Mouse (Mus musculus) midbrain, embryonic 10.5 days (tissue): ENCODE measurements at regions not wholly inside any gene's neighbourhood (a gene's known extent, or its start where the extent isn't known, plus 50 kb on each side); places are given as distances from the start of the nearest gene placed in this dataset.
"Not testable (repeated sequence)": the region's sequence is repeated elsewhere in the genome, so short reads cannot be mapped to it uniquely, and the experiment has no call there.

Source experiments
- DNase-seq: peaks from one replicate; pipeline ENCODE4 v3.0.0-alpha.2; 2017; ENCODE audit warnings: low spot score
- H3K27ac ChIP-seq: fragments of 300-500 bp; sonication (generic); replicated peaks from 2 replicates; pipeline ENCODE4 v1.5.1; 2016; ENCODE audit warnings: mild to moderate bottlenecking
- H3K27me3 ChIP-seq: fragments of 300-500 bp; sonication (generic); 2 replicates; pipeline ENCODE4 v1.6.1; 2016; ENCODE audit warnings: low read depth, mild to moderate bottlenecking; ENCODE audit not compliant: poor library complexity, severe bottlenecking
- H3K36me3 ChIP-seq: fragments of 300-500 bp; sonication (generic); 2 replicates; pipeline ENCODE4 v1.6.1; 2016; ENCODE audit warnings: mild to moderate bottlenecking, moderate library complexity
- H3K4me1 ChIP-seq: fragments of 300-500 bp; sonication (generic); 2 replicates; pipeline ENCODE4 v1.6.1; 2016
- H3K4me3 ChIP-seq: fragments of 300-500 bp; sonication (generic); 2 replicates; pipeline ENCODE4 v1.5.1; 2016; ENCODE audit warnings: mild to moderate bottlenecking, moderate library complexity
- H3K9me3 ChIP-seq: fragments of 300-500 bp; sonication (generic); replicated peaks from 2 replicates; pipeline ENCODE4 v1.6.1; 2016; ENCODE audit warnings: mild to moderate bottlenecking
- WGBS: fragments of 180-500 bp; shearing (Covaris S2); methylation state at CpG from one replicate; pipeline ENCODE4 v1.1.7; 2016; 5-methylcytosine and 5-hydroxymethylcytosine counted together

- Histone ChIP-seq H3K4me3 (no peak overlapping the region), H3K27ac (no peak overlapping the region), H3K36me3 (no peaks in the 10 kb centered on the region), H3K4me1 (peaks cover 4% of the 10 kb centered on the region; the same call in 1 of the 2 replicates), H3K9me3 (no peaks in the 10 kb centered on the region), H3K27me3 (no peaks in the 10 kb centered on the region)
- WGBS: 90% methylated on average over 7 of the region's 7 CpGs
- DNase-seq: no peak
These were observed 53.2 kb upstream of the Dazl start for GRCm38 (mm10) chr17:50346451-50347192.

GRCm38 (mm10) chr17:50353818-50354217, 60.4 kb upstream of the Dazl start:
- not testable (repeated sequence) for DNase-seq, H3K27me3 ChIP-seq, H3K9me3 ChIP-seq, H3K4me1 ChIP-seq, H3K27ac ChIP-seq, H3K4me3 ChIP-seq, H3K36me3 ChIP-seq
- 65% methylated on average over 2 of the region's 2 CpGs for WGBS

GRCm38 (mm10) chr17:50354357-50354756, 60.9 kb upstream of the Dazl start:
- DNase-seq: no peak
- Histone ChIP-seq H3K27me3 (no peaks in the 10 kb centered on the region), H3K36me3 (no peaks in the 10 kb centered on the region), H3K4me1 (no peaks in the 10 kb centered on the region), H3K9me3 (no peaks in the 10 kb centered on the region; the same call in 1 of the 2 replicates), H3K4me3 (no peak overlapping the region), H3K27ac (no peak overlapping the region)
- 90% methylated on average over 6 of the region's 6 CpGs for WGBS

GRCm38 (mm10) chr17:50361657-50362233, 68.3 kb upstream of the Dazl start:
- Histone ChIP-seq H3K4me3 (no peak overlapping the region), H3K27me3 (no peaks in the 10 kb centered on the region), H3K36me3 (no peaks in the 10 kb centered on the region), H3K9me3 (no peaks in the 10 kb centered on the region), H3K4me1 (no peaks in the 10 kb centered on the region), H3K27ac (no peak overlapping the region)
- 80% methylated on average over 9 of the region's 9 CpGs for WGBS
- DNase-seq: no peak

- no peak for DNase-seq
- Histone ChIP-seq H3K27ac (no peak overlapping the region), H3K27me3 (no peaks in the 10 kb centered on the region), H3K9me3 (no peaks in the 10 kb centered on the region), H3K4me1 (no peaks in the 10 kb centered on the region), H3K4me3 (no peak overlapping the region), H3K36me3 (no peaks in the 10 kb centered on the region)
- 94% methylated on average over 7 of the region's 7 CpGs for WGBS
These were observed 72.0 kb upstream of the Dazl start for GRCm38 (mm10) chr17:50365396-50365795.

GRCm38 (mm10) chr17:50366181-50366580, 72.7 kb upstream of the Dazl start:
- DNase-seq: no peak
- Histone ChIP-seq H3K4me3 (no peak overlapping the region), H3K9me3 (no peaks in the 10 kb centered on the region), H3K27ac (no peak overlapping the region), H3K4me1 (no peaks in the 10 kb centered on the region), H3K27me3 (no peaks in the 10 kb centered on the region), H3K36me3 (no peaks in the 10 kb centered on the region)
- 74% methylated on average over 5 of the region's 5 CpGs for WGBS

- H3K27ac ChIP-seq: no peak overlapping the region
- no peaks in the 10 kb centered on the region for H3K36me3 ChIP-seq
- DNase-seq: no peak
- H3K27me3 ChIP-seq: no peaks in the 10 kb centered on the region
- H3K9me3 ChIP-seq: no peaks in the 10 kb centered on the region
- no peaks in the 10 kb centered on the region for H3K4me1 ChIP-seq
- 92% methylated on average over 6 of the region's 6 CpGs for WGBS
- no peak overlapping the region for H3K4me3 ChIP-seq
These were observed 75.9 kb upstream of the Dazl start for GRCm38 (mm10) chr17:50369216-50369875.

GRCm38 (mm10) chr17:50370484-50370883, 77.0 kb upstream of the Dazl start:
- 98% methylated on average over 1 of the region's 1 CpGs for WGBS

GRCm38 (mm10) chr17:50373496-50374141, 80.2 kb upstream of the Dazl start:
- no peak for DNase-seq
- Histone ChIP-seq H3K4me1 (no peaks in the 10 kb centered on the region), H3K4me3 (no peak overlapping the region), H3K27ac (no peak overlapping the region), H3K27me3 (no peaks in the 10 kb centered on the region), H3K36me3 (no peaks in the 10 kb centered on the region), H3K9me3 (no peaks in the 10 kb centered on the region)
- 86% methylated on average over 5 of the region's 5 CpGs for WGBS

More at GRCm38 (mm10) chr17:50370484-50370883, 77.0 kb upstream of the Dazl start:
- no peak overlapping the region for H3K27ac ChIP-seq
- no peaks in the 10 kb centered on the region for H3K27me3 ChIP-seq
- H3K4me3 ChIP-seq: no peak overlapping the region
- H3K36me3 ChIP-seq: no peaks in the 10 kb centered on the region
- DNase-seq: no peak
- H3K9me3 ChIP-seq: no peaks in the 10 kb centered on the region
- no peaks in the 10 kb centered on the region for H3K4me1 ChIP-seq

- no peaks in the 10 kb centered on the region for H3K36me3 ChIP-seq
- H3K27ac ChIP-seq: no peak overlapping the region
- no peaks in the 10 kb centered on the region for H3K4me1 ChIP-seq
- no peak overlapping the region for H3K4me3 ChIP-seq
- 87% methylated on average over 3 of the region's 3 CpGs for WGBS
- no peaks in the 10 kb centered on the region for H3K9me3 ChIP-seq
- H3K27me3 ChIP-seq: no peaks in the 10 kb centered on the region
- no peak for DNase-seq
These were observed 82.0 kb upstream of the Dazl start for GRCm38 (mm10) chr17:50375465-50375864.

- Histone ChIP-seq H3K36me3 (no peaks in the 10 kb centered on the region), H3K27me3 (no peaks in the 10 kb centered on the region), H3K9me3 (no peaks in the 10 kb centered on the region), H3K4me1 (no peaks in the 10 kb centered on the region), H3K27ac (no peak overlapping the region), H3K4me3 (no peak overlapping the region)
- DNase-seq: no peak
- WGBS: 97% methylated on average over 8 of the region's 8 CpGs
These were observed 83.3 kb upstream of the Dazl start for GRCm38 (mm10) chr17:50376708-50377107.

GRCm38 (mm10) chr17:50378141-50378727, 84.8 kb upstream of the Dazl start:
- DNase-seq: no peak
- no peaks in the 10 kb centered on the region for H3K36me3 ChIP-seq
- no peak overlapping the region for H3K4me3 ChIP-seq
- 92% methylated on average over 3 of the region's 3 CpGs for WGBS
- H3K27ac ChIP-seq: no peak overlapping the region
- H3K9me3 ChIP-seq: no peaks in the 10 kb centered on the region
- H3K4me1 ChIP-seq: no peaks in the 10 kb centered on the region
- no peaks in the 10 kb centered on the region for H3K27me3 ChIP-seq
